Mouse (Mus musculus): Measurements from ENCODE around the gene Slc4a1. TPM values are rescaled to one million over a fixed set of nuclear protein-coding genes. Genes with fewer than 3 reads are reported as not detected.
A peak's percentile ranks its signal among the peaks of the same experiment; 100 is the strongest.

The Slc4a1 gene
- polyA plus RNA-seq, 1 experiment from 2014 or later = 2.5 TPM

- Histone ChIP-seq H3K27me3 (replicated peaks) (no peaks in the 10 kb centered on the region), H3K4me3 (replicated peaks) (peak overlapping the region; percentile 97), H3K9ac (replicated peaks) (peak overlapping the region; percentile 97), H3K27ac (replicated peaks) (peak overlapping the region; percentile 98), H3K4me2 (peak overlapping the region; percentile 84), H3K4me1 (peaks cover 26% of the 10 kb centered on the region), H3K36me3 (peaks cover 21% of the 10 kb centered on the region), H3K9me3 (replicated peaks) (no peaks in the 10 kb centered on the region)
- WGBS = under 1% methylated on average over 48 of the region's 77 CpGs
- peak; percentile 37 for ATAC-seq (ENCODE audit: low FRiP score)
Measured at GRCm38 (mm10) chr11:102317901-102318575, 48.0 kb downstream of the Slc4a1 start.

GRCm38 (mm10) chr11:102317298-102317900 lies 48.6 kb downstream of the Slc4a1 start:
- under 1% methylated on average over 50 of the region's 87 CpGs for WGBS
- Histone ChIP-seq H3K9me3 (replicated peaks) (no peaks in the 10 kb centered on the region), H3K4me1 (peaks cover 26% of the 10 kb centered on the region), H3K27ac (replicated peaks) (peak overlapping the region; percentile 98), H3K36me3 (peaks cover 28% of the 10 kb centered on the region), H3K4me3 (replicated peaks) (peak overlapping the region; percentile 97), H3K27me3 (replicated peaks) (no peaks in the 10 kb centered on the region), H3K4me2 (peak overlapping the region; percentile 84), H3K9ac (replicated peaks) (peak overlapping the region; percentile 97)
- ATAC-seq (ENCODE audit: low FRiP score) = peak; percentile 14; the same call in 1 of the 2 replicates

- ATAC-seq (ENCODE audit: low FRiP score) = peak; percentile 48
- H3K27ac ChIP-seq (replicated peaks) = peak overlapping the region; percentile 98
- H3K27me3 ChIP-seq (replicated peaks) = no peaks in the 10 kb centered on the region
- under 1% methylated on average over 62 of the region's 80 CpGs for WGBS
- peak overlapping the region; percentile 97 for H3K9ac ChIP-seq (replicated peaks)
- peak overlapping the region; percentile 84 for H3K4me2 ChIP-seq
- peaks cover 26% of the 10 kb centered on the region for H3K4me1 ChIP-seq
- peak overlapping the region; percentile 97 for H3K4me3 ChIP-seq (replicated peaks)
- peaks cover 34% of the 10 kb centered on the region for H3K36me3 ChIP-seq
- H3K9me3 ChIP-seq (replicated peaks) = no peaks in the 10 kb centered on the region
Measured at GRCm38 (mm10) chr11:102316572-102317297, 49.3 kb downstream of the Slc4a1 start.

GRCm38 (mm10) chr11:102315690-102316571 lies 50.1 kb downstream of the Slc4a1 start:
- ATAC-seq (ENCODE audit: low FRiP score) = no peak
- H3K4me1 ChIP-seq = peaks cover 22% of the 10 kb centered on the region
- peak overlapping the region; percentile 98 for H3K27ac ChIP-seq (replicated peaks)
- 10% methylated on average over 14 of the region's 14 CpGs for WGBS
- H3K4me3 ChIP-seq (replicated peaks) = peak overlapping the region; percentile 97
- H3K4me2 ChIP-seq = peak overlapping the region; percentile 84
- peaks cover 37% of the 10 kb centered on the region for H3K36me3 ChIP-seq
- no peaks in the 10 kb centered on the region for H3K27me3 ChIP-seq (replicated peaks)
- H3K9me3 ChIP-seq (replicated peaks) = no peaks in the 10 kb centered on the region
- peak overlapping the region; percentile 97 for H3K9ac ChIP-seq (replicated peaks)

- peaks cover 23% of the 10 kb centered on the region for H3K4me1 ChIP-seq
- H3K4me3 ChIP-seq (replicated peaks) = no peak overlapping the region
- H3K4me2 ChIP-seq = no peak overlapping the region
- WGBS = 89% methylated on average over 12 of the region's 12 CpGs
- no peak overlapping the region for H3K9ac ChIP-seq (replicated peaks)
- H3K9me3 ChIP-seq (replicated peaks) = no peaks in the 10 kb centered on the region
- no peaks in the 10 kb centered on the region for H3K27me3 ChIP-seq (replicated peaks)
- no peak overlapping the region for H3K27ac ChIP-seq (replicated peaks)
- no peak for ATAC-seq (ENCODE audit: low FRiP score)
- H3K36me3 ChIP-seq = peaks cover 48% of the 10 kb centered on the region
Measured at GRCm38 (mm10) chr11:102314321-102314720, 51.7 kb downstream of the Slc4a1 start.

GRCm38 (mm10) chr11:102312586-102312985 lies 53.4 kb downstream of the Slc4a1 start:
- H3K27ac ChIP-seq (replicated peaks) = no peak overlapping the region
- no peak for ATAC-seq (ENCODE audit: low FRiP score)
- H3K9ac ChIP-seq (replicated peaks) = no peak overlapping the region
- H3K36me3 ChIP-seq = peaks cover 55% of the 10 kb centered on the region
- H3K9me3 ChIP-seq (replicated peaks) = no peaks in the 10 kb centered on the region
- no peak overlapping the region for H3K4me3 ChIP-seq (replicated peaks)
- peaks cover 31% of the 10 kb centered on the region for H3K4me1 ChIP-seq
- H3K27me3 ChIP-seq (replicated peaks) = no peaks in the 10 kb centered on the region
- H3K4me2 ChIP-seq = no peak overlapping the region
- WGBS = 87% methylated on average over 6 of the region's 6 CpGs

GRCm38 (mm10) chr11:102311966-102312365 lies 54.0 kb downstream of the Slc4a1 start:
- no peak overlapping the region for H3K9ac ChIP-seq (replicated peaks)
- WGBS = 85% methylated on average over 4 of the region's 4 CpGs
- peaks cover 61% of the 10 kb centered on the region for H3K36me3 ChIP-seq
- H3K4me3 ChIP-seq (replicated peaks) = no peak overlapping the region
- H3K4me2 ChIP-seq = no peak overlapping the region
- no peak overlapping the region for H3K27ac ChIP-seq (replicated peaks)
- peaks cover 31% of the 10 kb centered on the region for H3K4me1 ChIP-seq
- no peaks in the 10 kb centered on the region for H3K27me3 ChIP-seq (replicated peaks)
- H3K9me3 ChIP-seq (replicated peaks) = no peaks in the 10 kb centered on the region
- ATAC-seq (ENCODE audit: low FRiP score) = no peak

- no peak overlapping the region for H3K4me3 ChIP-seq (replicated peaks)
- no peak overlapping the region for H3K27ac ChIP-seq (replicated peaks)
- peaks cover 70% of the 10 kb centered on the region for H3K36me3 ChIP-seq
- H3K27me3 ChIP-seq (replicated peaks) = no peaks in the 10 kb centered on the region
- WGBS = 44% methylated on average over 38 of the region's 38 CpGs
- no peak for ATAC-seq (ENCODE audit: low FRiP score)
- H3K9me3 ChIP-seq (replicated peaks) = no peaks in the 10 kb centered on the region
- H3K9ac ChIP-seq (replicated peaks) = no peak overlapping the region
- H3K4me2 ChIP-seq = no peak overlapping the region
- H3K4me1 ChIP-seq = peaks cover 26% of the 10 kb centered on the region
Measured at GRCm38 (mm10) chr11:102310768-102311695, 55.0 kb downstream of the Slc4a1 start.

GRCm38 (mm10) chr11:102309821-102310617 lies 56.0 kb downstream of the Slc4a1 start:
- Histone ChIP-seq H3K27me3 (replicated peaks) (no peaks in the 10 kb centered on the region), H3K9ac (replicated peaks) (0 out of 2 replicates have a peak overlapping the region, but pooled peaks have one; percentile 43), H3K4me2 (peak overlapping the region; percentile 56), H3K27ac (replicated peaks) (no peak overlapping the region), H3K4me3 (replicated peaks) (no peak overlapping the region), H3K36me3 (peaks cover 70% of the 10 kb centered on the region), H3K9me3 (replicated peaks) (no peaks in the 10 kb centered on the region), H3K4me1 (peaks cover 16% of the 10 kb centered on the region)
- WGBS = 91% methylated on average over 22 of the region's 22 CpGs
- ATAC-seq (ENCODE audit: low FRiP score) = peak; percentile 36

- no peaks in the 10 kb centered on the region for H3K27me3 ChIP-seq (replicated peaks)
- peak overlapping the region; percentile 43; the same call in 1 of the 2 replicates for H3K9ac ChIP-seq (replicated peaks)
- peaks cover 16% of the 10 kb centered on the region for H3K4me1 ChIP-seq
- H3K4me2 ChIP-seq = peak overlapping the region; percentile 56
- H3K36me3 ChIP-seq = peaks cover 60% of the 10 kb centered on the region
- H3K27ac ChIP-seq (replicated peaks) = peak overlapping the region; percentile 77
- H3K9me3 ChIP-seq (replicated peaks) = no peaks in the 10 kb centered on the region
- peak; percentile 91 for ATAC-seq (ENCODE audit: low FRiP score)
- under 1% methylated on average over 27 of the region's 27 CpGs for WGBS
- peak overlapping the region; percentile 27 for H3K4me3 ChIP-seq (replicated peaks)
Measured at GRCm38 (mm10) chr11:102308979-102309378, 57.0 kb downstream of the Slc4a1 start.
